Mouse (Mus musculus) heart, postnatal 0 days (tissue): ENCODE results near the gene Nlgn1.

Experiments used
- CTCF ChIP-seq: IDR thresholded peaks from 2 replicates; pipeline ENCODE4 v1.5.1; 2016; ENCODE audit warnings: antibody characterized with exemption, control low read depth, low read depth
- EP300 ChIP-seq: IDR thresholded peaks from 2 replicates; pipeline ENCODE4 v1.6.1; 2016; ENCODE audit warnings: antibody characterized with exemption, low read depth

GRCm38 (mm10) chr3:26141590-26141989 lies 190.7 kb downstream of the Nlgn1 start:
- TF ChIP-seq CTCF (no peak), EP300 (no peak)
